Mouse (Mus musculus) ES-Bruce4 (cell line): Measurements from ENCODE around the gene Fam184a. TPM values are rescaled to one million over a fixed set of nuclear protein-coding genes. Genes with fewer than 3 reads are reported as not detected.

Experiments used
- H3K27ac ChIP-seq: 2 replicates; pipeline ENCODE4 v1.5.1; 2012; ENCODE audit warnings: low read length, inconsistent platforms; ENCODE audit not compliant: insufficient read depth
- H3K27me3 ChIP-seq: 2 replicates; pipeline ENCODE4 v1.6.1; 2012; ENCODE audit warnings: mild to moderate bottlenecking, low read length, inconsistent platforms; ENCODE audit not compliant: control insufficient read depth, poor library complexity, insufficient read depth, severe bottlenecking
- H3K36me3 ChIP-seq: 2 replicates; pipeline ENCODE4 v1.6.1; 2012; ENCODE audit warnings: inconsistent platforms, mild to moderate bottlenecking, low read length, moderate library complexity; ENCODE audit not compliant: control insufficient read depth, poor library complexity, insufficient read depth, severe bottlenecking
- H3K4me1 ChIP-seq: one replicate; pipeline ENCODE4 v1.8.1; 2011; ENCODE audit warnings: low read length; ENCODE audit not compliant: control insufficient read depth, insufficient read depth
- H3K4me3 ChIP-seq: 2 replicates; pipeline ENCODE4 v1.5.1; 2011; ENCODE audit warnings: low read depth, mild to moderate bottlenecking, low read length
- H3K9ac ChIP-seq: 2 replicates; pipeline ENCODE4 v1.6.1; 2012; ENCODE audit warnings: low read depth, mild to moderate bottlenecking, inconsistent platforms; ENCODE audit not compliant: poor library complexity, severe bottlenecking
- H3K9me3 ChIP-seq: replicated peaks from 2 replicates; pipeline ENCODE4 v1.6.1; 2012; ENCODE audit warnings: mild to moderate bottlenecking, low read length, inconsistent platforms; ENCODE audit not compliant: control insufficient read depth, poor library complexity, insufficient read depth, severe bottlenecking
- CTCF ChIP-seq: IDR thresholded peaks from one replicate; pipeline ENCODE4 v1.8.1; 2011; ENCODE audit warnings: low read depth, low read length
- EP300 ChIP-seq: IDR thresholded peaks from 2 replicates; pipeline ENCODE4 v1.6.1; 2011; ENCODE audit warnings: low read depth, low read length; ENCODE audit not compliant: insufficient read depth
- POLR2A ChIP-seq: IDR thresholded peaks from one replicate; pipeline ENCODE4 v1.8.1; 2011; ENCODE audit warnings: low read length; ENCODE audit not compliant: insufficient read depth
- polyA plus RNA-seq: library from polyadenylated mRNA; stranded (reverse); fragments of >200 nt; gene quantifications from 2 replicates; pipeline ENCODE4 v1.2.4, GENCODE M21; 2011; ENCODE audit warnings: low read depth; ENCODE audit not compliant: missing spikeins, insufficient read depth, insufficient read length

The Fam184a gene
- polyA plus RNA-seq, 1 experiment, result 6.2 TPM

DNA sequence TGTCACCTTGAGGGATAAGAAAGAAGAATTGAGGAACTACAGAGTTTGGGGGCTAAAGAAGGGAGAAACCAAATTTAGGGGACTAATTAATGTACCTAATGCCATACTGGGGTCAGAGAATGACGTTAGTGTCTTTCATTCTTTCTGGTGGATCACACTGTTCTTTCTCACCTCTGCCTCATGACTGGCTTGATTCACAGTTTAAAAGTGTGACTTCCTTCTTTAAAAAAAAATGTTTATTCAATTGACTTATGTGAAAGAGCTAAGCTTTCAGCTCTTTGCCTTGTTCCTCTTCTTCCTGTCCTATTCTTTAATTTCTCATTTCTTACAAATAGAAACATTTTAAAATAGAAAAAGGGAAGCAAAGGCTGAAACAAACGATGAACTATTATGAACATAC lies 20.6 kb upstream of the Fam184a start:
- no peaks in the 10 kb centered on the region for H3K36me3 ChIP-seq

GRCm38 (mm10) chr10:53768745-53769144 lies 17.8 kb upstream of the Fam184a start:
- no peak overlapping the region for H3K9ac ChIP-seq
- H3K4me1 ChIP-seq, result no peaks in the 10 kb centered on the region
- H3K4me3 ChIP-seq, result no peak overlapping the region
- no peak overlapping the region for H3K27ac ChIP-seq
- no peaks in the 10 kb centered on the region for H3K9me3 ChIP-seq
- no peaks in the 10 kb centered on the region for H3K36me3 ChIP-seq
- TF ChIP-seq EP300 (no peak), CTCF (no peak), POLR2A (no peak)
- H3K27me3 ChIP-seq, result no peaks in the 10 kb centered on the region

More for the DNA sequence above, 20.6 kb upstream of the Fam184a start:
- no peak overlapping the region for H3K9ac ChIP-seq
- H3K27ac ChIP-seq, result no peak overlapping the region
- no peaks in the 10 kb centered on the region for H3K4me1 ChIP-seq
- H3K9me3 ChIP-seq, result no peaks in the 10 kb centered on the region
- no peaks in the 10 kb centered on the region for H3K27me3 ChIP-seq
- no peak overlapping the region for H3K4me3 ChIP-seq
- TF ChIP-seq CTCF (no peak), EP300 (no peak), POLR2A (no peak)

- Histone ChIP-seq H3K9me3 (no peaks in the 10 kb centered on the region), H3K4me1 (no peaks in the 10 kb centered on the region), H3K27me3 (no peaks in the 10 kb centered on the region), H3K9ac (no peak overlapping the region), H3K27ac (no peak overlapping the region), H3K36me3 (no peaks in the 10 kb centered on the region), H3K4me3 (no peak overlapping the region)
- TF ChIP-seq EP300, result no peak
- TF ChIP-seq POLR2A, result no peak
- TF ChIP-seq CTCF, result no peak
These were observed 14.5 kb upstream of the Fam184a start for GRCm38 (mm10) chr10:53765471-53765870.

- Histone ChIP-seq H3K4me3 (no peak overlapping the region), H3K36me3 (no peaks in the 10 kb centered on the region), H3K9ac (no peak overlapping the region), H3K27ac (no peak overlapping the region), H3K4me1 (no peaks in the 10 kb centered on the region), H3K9me3 (peaks cover 5% of the 10 kb centered on the region; the same call in 1 of the 2 replicates), H3K27me3 (peaks cover 8% of the 10 kb centered on the region)
- TF ChIP-seq EP300, result no peak
- no peak for TF ChIP-seq POLR2A
- no peak for TF ChIP-seq CTCF
These were observed 1.8 kb upstream of the Fam184a start for GRCm38 (mm10) chr10:53752723-53753122.

GRCm38 (mm10) chr10:53750275-53750954 lies 508 bp downstream of the Fam184a start:
- no peaks in the 10 kb centered on the region for H3K4me1 ChIP-seq
- no peak overlapping the region for H3K27ac ChIP-seq
- TF ChIP-seq CTCF (no peak), POLR2A (no peak), EP300 (no peak)
- H3K9ac ChIP-seq, result peak overlapping the region; percentile 79
- no peaks in the 10 kb centered on the region for H3K9me3 ChIP-seq
- no peaks in the 10 kb centered on the region for H3K36me3 ChIP-seq
- peaks cover 8% of the 10 kb centered on the region for H3K27me3 ChIP-seq
- H3K4me3 ChIP-seq, result peak overlapping the region; percentile 75

- H3K4me3 ChIP-seq, result no peak overlapping the region
- H3K36me3 ChIP-seq, result no peaks in the 10 kb centered on the region
- no peak overlapping the region for H3K27ac ChIP-seq
- no peak overlapping the region for H3K9ac ChIP-seq
- H3K4me1 ChIP-seq, result no peaks in the 10 kb centered on the region
- TF ChIP-seq CTCF, result no peak
- TF ChIP-seq POLR2A, result no peak
- no peak for TF ChIP-seq EP300
- no peaks in the 10 kb centered on the region for H3K9me3 ChIP-seq
- peaks cover 8% of the 10 kb centered on the region for H3K27me3 ChIP-seq
These were observed 4.9 kb downstream of the Fam184a start for GRCm38 (mm10) chr10:53746039-53746438.

DNA sequence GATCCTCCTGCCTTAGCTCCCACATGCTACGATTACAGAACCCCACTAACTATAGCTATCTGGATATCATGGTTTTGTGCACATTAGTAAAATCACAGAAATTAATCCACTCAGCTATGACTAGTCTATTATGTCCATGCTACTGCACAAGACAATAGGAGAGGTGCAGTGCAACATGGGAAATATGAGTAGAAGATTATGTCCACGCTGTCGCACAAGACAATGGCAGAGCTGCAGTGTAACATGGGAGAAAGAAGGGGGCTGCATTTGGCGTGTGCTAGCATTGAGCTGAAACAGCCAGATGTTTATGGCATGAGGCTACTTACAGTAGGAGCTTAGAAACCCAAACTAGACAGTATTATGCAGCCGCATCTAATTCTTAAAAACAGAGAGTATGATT lies 8.0 kb downstream of the Fam184a start:
- no peak for TF ChIP-seq POLR2A
- no peak for TF ChIP-seq CTCF
- no peak for TF ChIP-seq EP300
- H3K9me3 ChIP-seq, result no peaks in the 10 kb centered on the region
- H3K4me3 ChIP-seq, result no peak overlapping the region

More for the DNA sequence above, 8.0 kb downstream of the Fam184a start:
- H3K27me3 ChIP-seq, result no peaks in the 10 kb centered on the region
- no peak overlapping the region for H3K27ac ChIP-seq
- no peaks in the 10 kb centered on the region for H3K36me3 ChIP-seq
- H3K4me1 ChIP-seq, result no peaks in the 10 kb centered on the region
- H3K9ac ChIP-seq, result no peak overlapping the region
